Mouse (Mus musculus): ENCODE data around the gene Bpifa5. TPM values are rescaled to one million over a fixed set of nuclear protein-coding genes. Genes with fewer than 3 reads are reported as not detected.

Gene Bpifa5
- not detected in 2 replicates for polyA plus RNA-seq (2012; rRNA removed; ENCODE audit: low replicate concordance)

GRCm38 (mm10) chr2:154162307-154162706 is at the start of gene Bpifa5:
Gene Bpifa5 (plus strand): TSS chr2:154162607.

GRCm38 (mm10) chr2:154130120-154130519 is 32.3 kb upstream of the Bpifa5 start, which contains the start of gene Bpifa3:
Gene Bpifa3 (plus strand): TSS chr2:154130336.

GRCm38 (mm10) chr2:154142580-154142979 is 19.8 kb upstream of the Bpifa5 start, which contains the start of gene Bpifa1:
Gene Bpifa1 (plus strand): TSS chr2:154142880.

GRCm38 (mm10) chr2:154190546-154191258 is 28.3 kb downstream of the Bpifa5 start, which contains the start of gene Bpifb1:
Gene Bpifb1 (plus strand): TSS chr2:154190818.

Other genes starting within 250 kb of the Bpifa5 start
- gene Bpifb3, start 244.4 kb upstream of the Bpifa5 start, polyA plus RNA-seq (2012; rRNA removed; ENCODE audit: low replicate concordance), result 1.7 and 2.3 TPM in 2 replicates
- gene Bpifb4, start 224.4 kb upstream of the Bpifa5 start, polyA plus RNA-seq (2012; rRNA removed; ENCODE audit: low replicate concordance), result not detected in 2 replicates
- gene Bpifa6, start 187.7 kb upstream of the Bpifa5 start, polyA plus RNA-seq (2012; rRNA removed; ENCODE audit: low replicate concordance), result not detected in 2 replicates
- not detected in 2 replicates for gene Bpifa2, start 154.3 kb upstream of the Bpifa5 start, polyA plus RNA-seq (2012; rRNA removed; ENCODE audit: low replicate concordance)
- gene Bpifa3, start 32.3 kb upstream of the Bpifa5 start, polyA plus RNA-seq (2012; rRNA removed; ENCODE audit: low replicate concordance), result not detected in 2 replicates
- 0.42 TPM in 1 of 2 replicates, not detected in the other for gene Bpifa1, start 19.7 kb upstream of the Bpifa5 start, polyA plus RNA-seq (2012; rRNA removed; ENCODE audit: low replicate concordance)
- gene Bpifb1, start 28.2 kb downstream of the Bpifa5 start, polyA plus RNA-seq (2012; rRNA removed; ENCODE audit: low replicate concordance), result not detected in 2 replicates
- 1.8 and 2.5 TPM in 2 replicates for gene Bpifb5, start 61.1 kb downstream of the Bpifa5 start, polyA plus RNA-seq (2012; rRNA removed; ENCODE audit: low replicate concordance)
- gene Bpifb9a, start 95.2 kb downstream of the Bpifa5 start, polyA plus RNA-seq (2012; rRNA removed; ENCODE audit: low replicate concordance), result not detected in 2 replicates
- gene Bpifb9b, start 144.6 kb downstream of the Bpifa5 start, polyA plus RNA-seq (2012; rRNA removed; ENCODE audit: low replicate concordance), result not detected in 2 replicates
- gene Cdk5rap1, start 210.4 kb downstream of the Bpifa5 start, polyA plus RNA-seq (2012; rRNA removed; ENCODE audit: low replicate concordance), result 5.8 and 12.7 TPM in 2 replicates
- gene Snta1, start 245.5 kb downstream of the Bpifa5 start, polyA plus RNA-seq (2012; rRNA removed; ENCODE audit: low replicate concordance), result 30.3 and 42.6 TPM in 2 replicates